Mouse (Mus musculus) cerebellum, adult 2 months (tissue): ENCODE measurements around the gene Ints11.

Source experiments
- CTCF ChIP-seq: fragments of 200-500 bp; IDR thresholded peaks from 2 replicates; pipeline ENCODE4 v1.5.1; 2011; ENCODE audit warnings: low read depth, mild to moderate bottlenecking, control low read depth, low read length, moderate library complexity, borderline replicate concordance; ENCODE audit not compliant: insufficient read depth
- POLR2A ChIP-seq: fragments of 200-500 bp; IDR thresholded peaks from 2 replicates; pipeline ENCODE4 v1.6.1; 2011; ENCODE audit warnings: low read length, control low read depth, borderline replicate concordance; ENCODE audit not compliant: insufficient read depth

DNA sequence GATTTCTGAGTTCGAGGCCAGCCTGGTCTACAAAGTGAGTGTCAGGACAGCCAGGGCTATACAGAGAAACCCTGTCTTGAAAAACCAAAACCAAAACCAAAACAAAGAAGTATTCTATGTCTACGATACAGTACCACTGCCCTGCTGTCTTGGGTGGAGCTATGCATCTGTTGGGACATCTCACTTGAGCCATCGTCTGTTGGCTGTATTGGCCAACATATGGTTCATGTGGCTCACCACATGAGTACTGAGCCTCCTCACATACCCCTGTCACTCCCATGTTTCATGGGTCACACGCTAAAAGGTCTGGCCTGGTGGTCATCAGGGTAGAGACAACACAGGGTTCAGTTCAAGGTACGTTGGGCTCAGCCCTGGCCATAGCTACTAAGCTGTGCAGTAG, 17.0 kb downstream of the Ints11 start:
- TF ChIP-seq CTCF, result no peak
- no peak for TF ChIP-seq POLR2A
